Mouse (Mus musculus) heart, adult 2 months (tissue): ENCODE measurements at regions not wholly inside any gene's neighbourhood (a gene's known extent, or its start where the extent isn't known, plus 50 kb on each side); places are given as distances from the start of the nearest gene placed in this dataset.

Experiments
- DNase-seq, 2 experiments: peaks; one replicate each; pipeline ENCODE4 v3.0.0; 2021
- H3K27ac ChIP-seq: fragments of 200-600 bp; 2 replicates; pipeline ENCODE4 v1.8.1; 2022
- H3K27me3 ChIP-seq: fragments of 200-500 bp; 2 replicates; pipeline ENCODE4 v1.6.1; 2012; ENCODE audit warnings: mild to moderate bottlenecking, low read length, inconsistent platforms, mixed read lengths; ENCODE audit not compliant: control insufficient read depth, insufficient read depth
- H3K36me3 ChIP-seq: fragments of 200-500 bp; 2 replicates; pipeline ENCODE4 v1.6.1; 2012; ENCODE audit warnings: low read length, inconsistent platforms; ENCODE audit not compliant: control insufficient read depth, insufficient read depth
- H3K4me1 ChIP-seq: fragments of 200-500 bp; 2 replicates; pipeline ENCODE4 v1.6.1; 2011; ENCODE audit warnings: low read length; ENCODE audit not compliant: control insufficient read depth, insufficient read depth
- H3K4me3 ChIP-seq: fragments of 200-600 bp; 2 replicates; pipeline ENCODE4 v1.8.1; 2022
- H3K79me2 ChIP-seq: fragments of 200-500 bp; replicated peaks from 2 replicates; pipeline ENCODE4 v1.6.1; 2012; ENCODE audit warnings: mild to moderate bottlenecking, inconsistent platforms, low read length, moderate library complexity, mixed read lengths; ENCODE audit not compliant: control insufficient read depth, insufficient read depth
- H3K9ac ChIP-seq: fragments of 200-500 bp; 2 replicates; pipeline ENCODE4 v1.6.1; 2012; ENCODE audit warnings: low read depth, mild to moderate bottlenecking, control low read depth, inconsistent platforms, low read length, mixed read lengths
- CTCF ChIP-seq: fragments of 200-600 bp; IDR thresholded peaks from 2 replicates; pipeline ENCODE4 v1.8.1; 2022; ENCODE audit warnings: antibody characterized with exemption, mild to moderate bottlenecking, moderate library complexity
- EP300 ChIP-seq: fragments of 200-500 bp; IDR thresholded peaks from 2 replicates; pipeline ENCODE4 v1.6.1; 2011; ENCODE audit warnings: low read depth, low read length, control low read depth; ENCODE audit not compliant: insufficient read depth
- POLR2A ChIP-seq: fragments of 200-500 bp; IDR thresholded peaks from 2 replicates; pipeline ENCODE4 v1.6.1; 2011; ENCODE audit warnings: mild to moderate bottlenecking, low read depth, low read length, control low read depth; ENCODE audit not compliant: insufficient read depth
- WGBS: fragments of 180-500 bp; shearing (Covaris S2); methylation state at CpG from one replicate; pipeline ENCODE4 v1.1.7; 2018; 5-methylcytosine and 5-hydroxymethylcytosine counted together
- intact Hi-C: fragments of 180-260 bp; cut with DNase I; formaldehyde crosslinking; loops from one replicate; pipeline ENCODE4 v1.15.1; 2025

- Histone ChIP-seq H3K4me1 (peaks cover 3% of the 10 kb centered on the region), H3K9ac (no peak overlapping the region), H3K79me2 (no peaks in the 10 kb centered on the region), H3K4me3 (no peak overlapping the region), H3K27ac (peak overlapping the region; percentile 31; the same call in 1 of the 2 replicates), H3K27me3 (no peaks in the 10 kb centered on the region), H3K36me3 (no peaks in the 10 kb centered on the region)
- intact Hi-C loops = loop anchor here (5.0 kb wide), 2 partner anchors 39 to 84 kb away; no protein-coding TSS in a partner anchor
- no peak for TF ChIP-seq EP300
- no peak for TF ChIP-seq CTCF
- no peak for TF ChIP-seq POLR2A
- 84% methylated on average over 6 of the region's 6 CpGs for WGBS
- DNase-seq = no peak
Observed at GRCm38 (mm10) chr8:46931267-46931666, 55.4 kb upstream of the Enpp6 start.

- no peak overlapping the region for H3K4me3 ChIP-seq
- intact Hi-C loops = loop anchor here (5.0 kb wide), 2 partner anchors 41 to 86 kb away; no protein-coding TSS in a partner anchor
- H3K9ac ChIP-seq = no peak overlapping the region
- no peaks in the 10 kb centered on the region for H3K79me2 ChIP-seq
- TF ChIP-seq POLR2A = no peak
- TF ChIP-seq CTCF = no peak
- TF ChIP-seq EP300 = no peak
- DNase-seq = no peak
- H3K36me3 ChIP-seq = no peaks in the 10 kb centered on the region
- H3K27me3 ChIP-seq = no peaks in the 10 kb centered on the region
- H3K27ac ChIP-seq = peak overlapping the region; percentile 57
- peaks cover 4% of the 10 kb centered on the region for H3K4me1 ChIP-seq
Observed at GRCm38 (mm10) chr8:46933256-46933655, 53.4 kb upstream of the Enpp6 start.

DNA sequence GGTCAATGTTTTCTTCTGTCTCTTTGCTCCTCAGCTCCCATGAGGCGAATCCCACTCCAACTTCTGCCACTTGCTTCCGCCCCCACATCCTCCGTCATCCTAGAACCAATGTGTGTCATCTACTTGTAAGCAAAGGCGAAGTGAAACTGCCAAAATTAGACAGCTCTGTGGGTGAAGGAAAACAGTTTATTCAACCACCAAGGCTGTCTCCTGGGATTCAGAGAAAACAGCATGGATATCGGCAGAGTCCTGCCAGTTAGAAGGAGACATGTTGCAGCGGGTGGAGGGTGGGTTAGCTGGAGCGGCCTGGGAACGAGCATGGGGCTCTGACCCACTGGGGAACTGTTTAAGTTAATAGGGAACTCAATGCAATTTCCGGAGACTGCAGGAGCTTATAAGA, 52.4 kb upstream of the Enpp6 start:
- H3K4me1 ChIP-seq = peaks cover 4% of the 10 kb centered on the region
- peak; percentile 50 to 67 for DNase-seq
- H3K27ac ChIP-seq = peak overlapping the region; percentile 57
- no peak overlapping the region for H3K4me3 ChIP-seq
- H3K79me2 ChIP-seq = no peaks in the 10 kb centered on the region
- H3K9ac ChIP-seq = no peak overlapping the region
- H3K36me3 ChIP-seq = no peaks in the 10 kb centered on the region
- intact Hi-C loops = loop anchor here (2.0 to 5.0 kb wide), 3 partner anchors 42 to 197 kb away; no protein-coding TSS in a partner anchor
- TF ChIP-seq CTCF = no peak
- no peak for TF ChIP-seq POLR2A
- TF ChIP-seq EP300 = no peak
- 67% methylated on average over 9 of the region's 9 CpGs for WGBS
- no peaks in the 10 kb centered on the region for H3K27me3 ChIP-seq

DNA sequence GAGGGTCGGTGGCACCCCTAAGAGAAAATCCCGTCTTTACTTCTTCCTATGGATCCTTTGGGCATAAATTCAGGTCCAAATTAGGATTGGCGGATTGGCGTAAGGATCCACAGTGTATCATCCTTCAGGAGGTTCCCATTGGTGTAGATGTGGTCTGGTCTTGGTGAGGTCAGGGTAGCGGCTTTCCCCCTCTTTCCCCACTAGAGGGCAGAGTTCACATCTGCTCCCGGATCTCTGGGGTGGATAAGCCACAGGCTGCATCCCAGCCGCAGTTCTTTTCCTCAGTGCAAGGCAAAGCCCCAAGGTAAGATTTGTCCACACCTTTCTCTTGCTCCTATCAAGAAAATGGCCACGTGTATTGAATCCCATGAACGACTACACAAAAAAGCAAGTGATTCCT, 51.8 kb upstream of the Enpp6 start:
- Histone ChIP-seq H3K27ac (peak overlapping the region; percentile 57), H3K79me2 (no peaks in the 10 kb centered on the region)
- intact Hi-C loops = loop anchor here (2.0 to 5.0 kb wide), 3 partner anchors 43 to 198 kb away; no protein-coding TSS in a partner anchor

GRCm38 (mm10) chr8:46936039-46936438, 50.6 kb upstream of the Enpp6 start:
- H3K27me3 ChIP-seq = no peaks in the 10 kb centered on the region
- no peak overlapping the region for H3K4me3 ChIP-seq
- WGBS = 31% methylated on average over 8 of the region's 8 CpGs
- peaks cover 5% of the 10 kb centered on the region for H3K4me1 ChIP-seq
- H3K36me3 ChIP-seq = no peaks in the 10 kb centered on the region
- H3K9ac ChIP-seq = 0 out of 2 replicates have a peak overlapping the region, but pooled peaks have one; percentile 8
- intact Hi-C loops = loop anchor here (2.0 kb wide), 1 partner anchor 249 kb away; no protein-coding TSS in a partner anchor
- no peaks in the 10 kb centered on the region for H3K79me2 ChIP-seq
- H3K27ac ChIP-seq = no peak overlapping the region
- peak in 1 of 2 experiments; percentile 29 for DNase-seq
- TF ChIP-seq POLR2A (no peak), EP300 (no peak), CTCF (peak; percentile 59)

More for the DNA sequence above, 51.8 kb upstream of the Enpp6 start:
- no peaks in the 10 kb centered on the region for H3K27me3 ChIP-seq
- no peak overlapping the region for H3K4me3 ChIP-seq
- H3K4me1 ChIP-seq = peaks cover 4% of the 10 kb centered on the region
- no peaks in the 10 kb centered on the region for H3K36me3 ChIP-seq
- WGBS = 30% methylated on average over 9 of the region's 9 CpGs
- peak; percentile 71 to 78 for DNase-seq
- TF ChIP-seq CTCF (peak; percentile 95), POLR2A (no peak), EP300 (peak; percentile 61; the same call in 1 of the 2 replicates)
- no peak overlapping the region for H3K9ac ChIP-seq
